Mouse (Mus musculus) bone marrow macrophage, adult 2 months (primary cell): Measurements from ENCODE around the gene Gucy2g.

Experiments used
- CTCF ChIP-seq: IDR thresholded peaks from 2 replicates; pipeline ENCODE4 v1.5.1; 2012; ENCODE audit warnings: low read depth, mild to moderate bottlenecking, low read length, moderate library complexity
- POLR2A ChIP-seq: IDR thresholded peaks from 2 replicates; pipeline ENCODE4 v1.6.1; 2012; ENCODE audit warnings: mild to moderate bottlenecking, low read depth, low read length, borderline replicate concordance

DNA sequence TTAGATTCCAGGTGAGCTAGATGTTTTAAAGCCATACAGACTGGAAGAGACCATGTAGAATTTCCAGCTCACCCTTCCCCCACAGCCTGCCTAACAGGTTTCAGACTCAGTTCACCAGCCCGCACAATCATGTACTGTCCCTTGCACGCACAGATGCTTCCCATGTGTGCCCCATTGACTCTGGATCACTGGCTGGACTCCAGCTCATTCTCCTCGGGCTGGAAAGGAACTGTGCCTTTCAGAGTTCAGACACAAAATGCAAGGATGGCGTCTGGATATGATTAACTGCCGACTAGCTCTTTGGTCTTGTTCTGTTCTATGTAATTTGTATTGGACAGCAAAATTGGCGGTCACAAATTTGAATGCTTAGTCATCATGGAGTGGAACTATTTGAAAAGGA lies 91.4 kb downstream of the Gucy2g start:
- TF ChIP-seq CTCF (no peak), POLR2A (no peak)
